Mouse (Mus musculus) hindbrain, embryonic 14.5 days (tissue): ENCODE data around the gene Sema4g. TPM values are rescaled to one million over a fixed set of nuclear protein-coding genes. Genes with fewer than 3 reads are reported as not detected.

ENCODE experiments used
- ATAC-seq: fragments of 200-750 bp; cut with Nextera tagmentation; 2 replicates; pipeline ENCODE4 v1.8.0; 2017; ENCODE audit warnings: moderate number of reproducible peaks, mild to moderate bottlenecking, moderate TSS enrichment, moderate library complexity; ENCODE audit not compliant: low FRiP score
- DNase-seq: peaks from one replicate; pipeline ENCODE4 v3.0.0-alpha.2; 2015; ENCODE audit warnings: low spot score
- H3K27ac ChIP-seq: fragments of 300-500 bp; sonication (generic); 2 replicates; pipeline ENCODE4 v1.5.1; 2014; ENCODE audit warnings: mild to moderate bottlenecking, moderate library complexity
- H3K27me3 ChIP-seq: fragments of 300-500 bp; sonication (generic); 2 replicates; pipeline ENCODE4 v1.6.1; 2014; ENCODE audit warnings: mild to moderate bottlenecking, low read length, mixed read lengths; ENCODE audit not compliant: control insufficient read depth, insufficient read depth
- H3K36me3 ChIP-seq: fragments of 300-500 bp; sonication (generic); replicated peaks from 2 replicates; pipeline ENCODE4 v1.6.1; 2014; ENCODE audit not compliant: control insufficient read depth, insufficient read depth
- H3K4me1 ChIP-seq: fragments of 300-500 bp; sonication (generic); replicated peaks from 2 replicates; pipeline ENCODE4 v1.6.1; 2014; ENCODE audit warnings: antibody characterized with exemption, low read length, mixed read lengths; ENCODE audit not compliant: control insufficient read depth, insufficient read depth
- H3K4me2 ChIP-seq: fragments of 300-500 bp; sonication (generic); replicated peaks from 2 replicates; pipeline ENCODE4 v1.6.1; 2014; ENCODE audit warnings: mild to moderate bottlenecking, moderate library complexity
- H3K4me3 ChIP-seq: fragments of 300-500 bp; sonication (generic); replicated peaks from 2 replicates; pipeline ENCODE4 v1.5.1; 2014; ENCODE audit warnings: mild to moderate bottlenecking, low read length
- H3K9ac ChIP-seq: fragments of 300-500 bp; sonication (generic); 2 replicates; pipeline ENCODE4 v1.6.1; 2014
- H3K9me3 ChIP-seq: fragments of 300-500 bp; sonication (generic); 2 replicates; pipeline ENCODE4 v1.6.1; 2016; ENCODE audit warnings: low read length; ENCODE audit not compliant: control insufficient read depth
- WGBS: fragments of 180-500 bp; shearing (Covaris S2); extraction: QIAGEN DNeasy Blood & Tissue Kit; methylation state at CpG from one replicate; pipeline ENCODE4 v1.1.7; 2014; 5-methylcytosine and 5-hydroxymethylcytosine counted together
- polyA plus RNA-seq: library from polyadenylated mRNA; unstranded; fragments of >200 nt; fragmentation: Nextera tagmentation; extraction: Ambion mirVana; gene quantifications from 2 replicates; pipeline ENCODE4 v1.2.1, GENCODE M21; 2014

Sema4g gene
- polyA plus RNA-seq, 1 experiment from 2014 or later: 19.5 TPM

- WGBS: 94% methylated on average over 4 of the region's 4 CpGs
- no peak overlapping the region for H3K9ac ChIP-seq
- H3K27me3 ChIP-seq: no peaks in the 10 kb centered on the region
- no peaks in the 10 kb centered on the region for H3K9me3 ChIP-seq
- no peak overlapping the region for H3K27ac ChIP-seq
- no peak overlapping the region for H3K4me2 ChIP-seq
- peaks cover 31% of the 10 kb centered on the region for H3K36me3 ChIP-seq
- ATAC-seq (no peak), DNase-seq (no peak)
- H3K4me3 ChIP-seq: no peak overlapping the region
- H3K4me1 ChIP-seq: peaks cover 6% of the 10 kb centered on the region; the same call in 1 of the 2 replicates
Observed at GRCm38 (mm10) chr19:44984420-44984819, 4.5 kb upstream of the Sema4g start.

- WGBS: 69% methylated on average over 5 of the region's 5 CpGs
- no peak for ATAC-seq
Observed at GRCm38 (mm10) chr19:44985159-44985988, 3.5 kb upstream of the Sema4g start.

GRCm38 (mm10) chr19:44987004-44987403 lies 1.9 kb upstream of the Sema4g start:
- Histone ChIP-seq H3K36me3 (peaks cover 9% of the 10 kb centered on the region), H3K27ac (no peak overlapping the region), H3K4me3 (no peak overlapping the region), H3K9ac (no peak overlapping the region), H3K4me1 (peaks cover 29% of the 10 kb centered on the region), H3K27me3 (no peaks in the 10 kb centered on the region), H3K4me2 (no peak overlapping the region), H3K9me3 (no peaks in the 10 kb centered on the region)
- DNase-seq (no peak), ATAC-seq (no peak)
- 68% methylated on average over 6 of the region's 6 CpGs for WGBS

More at GRCm38 (mm10) chr19:44985159-44985988, 3.5 kb upstream of the Sema4g start:
- no peaks in the 10 kb centered on the region for H3K27me3 ChIP-seq
- H3K4me2 ChIP-seq: no peak overlapping the region
- H3K9ac ChIP-seq: no peak overlapping the region
- no peaks in the 10 kb centered on the region for H3K9me3 ChIP-seq
- no peak overlapping the region for H3K27ac ChIP-seq
- DNase-seq: no peak
- no peak overlapping the region for H3K4me3 ChIP-seq
- H3K4me1 ChIP-seq: peaks cover 14% of the 10 kb centered on the region
- H3K36me3 ChIP-seq: peaks cover 22% of the 10 kb centered on the region

GRCm38 (mm10) chr19:44987851-44988250 lies 1.1 kb upstream of the Sema4g start:
- H3K27ac ChIP-seq: peak overlapping the region; percentile 72; the same call in 1 of the 2 replicates
- H3K36me3 ChIP-seq: peaks cover 12% of the 10 kb centered on the region; the same call in 1 of the 2 replicates
- no peaks in the 10 kb centered on the region for H3K27me3 ChIP-seq
- ATAC-seq (no peak), DNase-seq (no peak)
- H3K4me3 ChIP-seq: no peak overlapping the region
- no peak overlapping the region; the same call in 1 of the 2 replicates for H3K9ac ChIP-seq
- 65% methylated on average over 6 of the region's 6 CpGs for WGBS
- H3K9me3 ChIP-seq: no peaks in the 10 kb centered on the region
- H3K4me1 ChIP-seq: peaks cover 29% of the 10 kb centered on the region
- H3K4me2 ChIP-seq: 0 out of 2 replicates have a peak overlapping the region, but pooled peaks have one; percentile 80

GRCm38 (mm10) chr19:44988321-44988720 lies 580 bp upstream of the Sema4g start:
- 28% methylated on average over 9 of the region's 9 CpGs for WGBS
- DNase-seq (no peak), ATAC-seq (no peak)
- H3K4me1 ChIP-seq: peaks cover 29% of the 10 kb centered on the region
- H3K27ac ChIP-seq: peak overlapping the region; percentile 72
- peak overlapping the region; percentile 87 for H3K9ac ChIP-seq
- no peaks in the 10 kb centered on the region for H3K9me3 ChIP-seq
- no peaks in the 10 kb centered on the region for H3K27me3 ChIP-seq
- H3K4me2 ChIP-seq: peak overlapping the region; percentile 80
- H3K36me3 ChIP-seq: peaks cover 15% of the 10 kb centered on the region
- H3K4me3 ChIP-seq: peak overlapping the region; percentile 77

- Histone ChIP-seq H3K4me3 (peak overlapping the region; percentile 77), H3K4me2 (peak overlapping the region; percentile 80), H3K27ac (peak overlapping the region; percentile 72), H3K36me3 (peaks cover 29% of the 10 kb centered on the region), H3K4me1 (peaks cover 29% of the 10 kb centered on the region), H3K27me3 (no peaks in the 10 kb centered on the region), H3K9ac (peak overlapping the region; percentile 87), H3K9me3 (no peaks in the 10 kb centered on the region)
- ATAC-seq: peak; percentile 22
- WGBS: 3% methylated on average over 22 of the region's 22 CpGs
- no peak for DNase-seq
Observed at GRCm38 (mm10) chr19:44989567-44990495, 930 bp downstream of the Sema4g start.

- no peak for ATAC-seq
- H3K4me2 ChIP-seq: peak overlapping the region; percentile 80
- no peak overlapping the region for H3K27ac ChIP-seq
- no peaks in the 10 kb centered on the region for H3K9me3 ChIP-seq
- H3K27me3 ChIP-seq: no peaks in the 10 kb centered on the region
- H3K4me3 ChIP-seq: peak overlapping the region; percentile 77; the same call in 1 of the 2 replicates
- WGBS: 81% methylated on average over 8 of the region's 8 CpGs
- H3K4me1 ChIP-seq: peaks cover 29% of the 10 kb centered on the region
- no peak for DNase-seq
- peak overlapping the region; percentile 87 for H3K9ac ChIP-seq
- H3K36me3 ChIP-seq: peaks cover 35% of the 10 kb centered on the region
Observed at GRCm38 (mm10) chr19:44991031-44991430, 2.1 kb downstream of the Sema4g start.

- ATAC-seq (no peak), DNase-seq (no peak)
- Histone ChIP-seq H3K9ac (peak overlapping the region; percentile 38; the same call in 1 of the 2 replicates), H3K27me3 (no peaks in the 10 kb centered on the region), H3K4me1 (peaks cover 29% of the 10 kb centered on the region), H3K4me3 (no peak overlapping the region), H3K4me2 (no peak overlapping the region; the same call in 1 of the 2 replicates), H3K9me3 (no peaks in the 10 kb centered on the region), H3K36me3 (peaks cover 47% of the 10 kb centered on the region), H3K27ac (no peak overlapping the region)
- WGBS: 49% methylated on average over 7 of the region's 7 CpGs
Observed at GRCm38 (mm10) chr19:44992246-44992645, 3.3 kb downstream of the Sema4g start.

GRCm38 (mm10) chr19:44992712-44993111 lies 3.8 kb downstream of the Sema4g start:
- peaks cover 52% of the 10 kb centered on the region for H3K36me3 ChIP-seq
- H3K4me2 ChIP-seq: no peak overlapping the region
- no peak overlapping the region for H3K9ac ChIP-seq
- no peak for DNase-seq
- whole genome bisulfite sequencing: 73% methylated on average over 7 of the region's 7 CpGs
- H3K27me3 ChIP-seq: no peaks in the 10 kb centered on the region
- H3K27ac ChIP-seq: no peak overlapping the region
- ATAC-seq: no peak
- no peaks in the 10 kb centered on the region for H3K9me3 ChIP-seq
- H3K4me3 ChIP-seq: no peak overlapping the region
- peaks cover 29% of the 10 kb centered on the region for H3K4me1 ChIP-seq
